Mouse (Mus musculus) midbrain, embryonic 12.5 days (tissue): ENCODE measurements around the gene Rab25. TPM values are rescaled to one million over a fixed set of nuclear protein-coding genes. Genes with fewer than 3 reads are reported as not detected.

ENCODE experiments used
- ATAC-seq: fragments of 200-750 bp; cut with Nextera tagmentation; 2 replicates; pipeline ENCODE4 v1.8.0; 2017; ENCODE audit warnings: low read depth, moderate TSS enrichment, moderate library complexity; ENCODE audit not compliant: low FRiP score
- H3K27ac ChIP-seq: fragments of 300-500 bp; sonication (generic); replicated peaks from 2 replicates; pipeline ENCODE4 v1.5.1; 2016; ENCODE audit warnings: mild to moderate bottlenecking
- H3K27me3 ChIP-seq: fragments of 300-500 bp; sonication (generic); 2 replicates; pipeline ENCODE4 v1.6.1; 2016; ENCODE audit warnings: mild to moderate bottlenecking
- H3K36me3 ChIP-seq: fragments of 300-500 bp; sonication (generic); 2 replicates; pipeline ENCODE4 v1.6.1; 2016
- H3K4me1 ChIP-seq: fragments of 300-500 bp; sonication (generic); 2 replicates; pipeline ENCODE4 v1.6.1; 2016
- H3K4me2 ChIP-seq: fragments of 300-500 bp; sonication (generic); replicated peaks from 2 replicates; pipeline ENCODE4 v1.6.1; 2016; ENCODE audit warnings: mild to moderate bottlenecking, moderate library complexity
- H3K4me3 ChIP-seq: fragments of 300-500 bp; sonication (generic); 2 replicates; pipeline ENCODE4 v1.5.1; 2016; ENCODE audit warnings: mild to moderate bottlenecking
- H3K9ac ChIP-seq: fragments of 300-500 bp; sonication (generic); replicated peaks from 2 replicates; pipeline ENCODE4 v1.6.1; 2016; ENCODE audit warnings: mild to moderate bottlenecking, moderate library complexity
- H3K9me3 ChIP-seq: fragments of 300-500 bp; sonication (generic); 2 replicates; pipeline ENCODE4 v1.6.1; 2016; ENCODE audit warnings: mild to moderate bottlenecking
- WGBS: fragments of 180-500 bp; shearing (Covaris S2); methylation state at CpG from one replicate; pipeline ENCODE4 v1.1.7; 2016; 5-methylcytosine and 5-hydroxymethylcytosine counted together
- polyA plus RNA-seq: library from polyadenylated mRNA; unstranded; fragments of >200 nt; fragmentation: Nextera tagmentation; extraction: Ambion mirVana; gene quantifications from 2 replicates; pipeline ENCODE4 v1.2.1, GENCODE M21; 2016

The Rab25 gene
- polyA plus RNA-seq, 1 experiment from 2014 or later, result 0.47 TPM

DNA sequence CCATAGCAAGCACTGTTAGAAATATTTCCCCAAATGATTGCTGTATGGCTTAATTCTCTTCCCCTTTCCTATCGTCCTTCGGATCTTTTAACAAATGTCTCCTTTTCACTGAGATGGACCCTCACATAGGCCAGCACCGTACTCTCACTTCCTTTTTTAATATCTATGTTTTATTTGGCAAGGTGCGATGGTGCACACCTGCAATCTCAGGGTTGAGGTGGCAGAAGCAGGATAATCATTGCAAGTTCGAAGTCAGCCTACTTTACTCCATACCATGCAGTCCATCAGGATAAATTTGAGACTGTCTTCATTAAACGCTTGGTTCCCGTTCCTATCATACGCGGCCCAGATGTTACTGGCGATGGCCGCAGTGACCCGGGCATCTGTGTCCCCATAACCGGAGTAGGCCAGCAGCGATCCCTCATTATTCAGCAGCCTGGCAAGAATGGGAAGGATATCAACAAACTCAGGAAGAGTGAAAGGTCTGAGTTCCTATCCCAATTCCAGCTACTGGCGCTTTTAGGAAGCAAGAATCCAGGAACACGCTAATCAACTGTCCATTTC is 4.1 kb upstream of the Rab25 start:
- H3K4me2 ChIP-seq, result peak overlapping the region; percentile 72
- 27% methylated on average over 16 of the region's 16 CpGs for WGBS
- peaks cover 27% of the 10 kb centered on the region for H3K4me1 ChIP-seq
- peaks cover 18% of the 10 kb centered on the region for H3K36me3 ChIP-seq
- peak overlapping the region; percentile 83 for H3K4me3 ChIP-seq
- no peaks in the 10 kb centered on the region for H3K9me3 ChIP-seq
- H3K27me3 ChIP-seq, result no peaks in the 10 kb centered on the region
- peak overlapping the region; percentile 91 for H3K9ac ChIP-seq
- H3K27ac ChIP-seq, result peak overlapping the region; percentile 96
- ATAC-seq, result no peak

DNA sequence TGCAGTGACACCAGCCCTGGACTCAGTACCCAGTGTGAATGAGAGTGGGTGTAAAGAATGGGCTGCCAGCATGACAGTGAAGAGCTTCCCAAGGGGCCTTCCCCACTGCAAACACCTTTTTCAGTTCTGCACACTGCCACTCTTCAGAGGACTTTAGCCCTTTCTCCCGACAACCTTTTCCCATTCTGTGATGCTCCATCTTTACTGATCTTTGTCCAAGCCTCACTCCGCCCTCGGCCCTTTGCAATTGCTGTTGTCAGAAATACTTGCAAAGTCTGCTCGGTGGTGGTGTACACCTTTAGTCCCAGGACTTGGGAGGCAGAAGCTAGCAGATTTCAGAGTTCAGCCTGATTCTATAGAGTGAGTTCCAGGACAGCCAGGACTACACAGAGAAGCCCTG is 3.5 kb upstream of the Rab25 start:
- no peak overlapping the region for H3K27ac ChIP-seq
- H3K9ac ChIP-seq, result peak overlapping the region; percentile 91; the same call in 1 of the 2 replicates
- 81% methylated on average over 4 of the region's 4 CpGs for WGBS
- peak overlapping the region; percentile 83 for H3K4me3 ChIP-seq
- peaks cover 27% of the 10 kb centered on the region for H3K4me1 ChIP-seq
- no peaks in the 10 kb centered on the region for H3K27me3 ChIP-seq
- H3K36me3 ChIP-seq, result peaks cover 12% of the 10 kb centered on the region
- ATAC-seq, result no peak
- H3K4me2 ChIP-seq, result peak overlapping the region; percentile 72
- H3K9me3 ChIP-seq, result no peaks in the 10 kb centered on the region

DNA sequence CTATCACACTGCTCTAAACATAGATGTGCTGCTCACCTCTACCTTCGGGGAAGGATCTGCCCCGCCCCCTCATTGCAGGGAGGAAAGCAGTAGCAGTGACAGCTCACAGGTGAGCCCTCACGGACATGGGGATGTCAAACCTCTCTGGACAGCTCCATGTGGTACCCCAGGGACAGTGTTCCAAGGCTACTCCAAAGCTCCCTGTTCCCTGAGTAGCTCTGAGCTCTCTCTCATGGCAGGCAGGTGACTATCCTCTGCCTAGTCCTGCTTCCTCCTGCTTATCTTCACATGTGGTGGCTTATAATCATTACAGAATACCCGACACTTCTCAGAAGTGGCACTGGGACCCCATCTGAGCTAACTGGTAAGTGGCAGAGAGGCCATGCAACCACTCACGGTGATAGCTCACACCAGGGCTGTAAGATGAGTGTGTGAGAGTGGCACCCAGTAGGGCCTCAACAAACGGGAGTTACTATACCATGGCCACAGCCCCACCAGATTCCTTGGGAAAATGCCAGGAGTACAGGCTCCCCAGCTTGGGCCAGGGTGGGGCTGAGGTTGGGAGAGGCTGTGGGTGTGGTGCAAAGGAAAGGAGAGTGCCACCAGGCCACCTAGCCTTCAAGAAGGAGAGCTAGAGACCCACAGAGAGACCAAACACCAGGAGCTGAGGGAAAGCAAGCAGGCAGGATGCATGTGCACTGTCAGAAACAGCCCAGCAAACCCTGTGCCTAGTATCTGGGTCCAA is 1.3 kb downstream of the Rab25 start:
- ATAC-seq, result no peak
- Histone ChIP-seq H3K27me3 (no peaks in the 10 kb centered on the region), H3K9ac (no peak overlapping the region), H3K4me2 (no peak overlapping the region), H3K27ac (no peak overlapping the region), H3K4me3 (no peak overlapping the region), H3K4me1 (peaks cover 6% of the 10 kb centered on the region), H3K9me3 (no peaks in the 10 kb centered on the region), H3K36me3 (no peaks in the 10 kb centered on the region)
- WGBS, result 81% methylated on average over 6 of the region's 6 CpGs

DNA sequence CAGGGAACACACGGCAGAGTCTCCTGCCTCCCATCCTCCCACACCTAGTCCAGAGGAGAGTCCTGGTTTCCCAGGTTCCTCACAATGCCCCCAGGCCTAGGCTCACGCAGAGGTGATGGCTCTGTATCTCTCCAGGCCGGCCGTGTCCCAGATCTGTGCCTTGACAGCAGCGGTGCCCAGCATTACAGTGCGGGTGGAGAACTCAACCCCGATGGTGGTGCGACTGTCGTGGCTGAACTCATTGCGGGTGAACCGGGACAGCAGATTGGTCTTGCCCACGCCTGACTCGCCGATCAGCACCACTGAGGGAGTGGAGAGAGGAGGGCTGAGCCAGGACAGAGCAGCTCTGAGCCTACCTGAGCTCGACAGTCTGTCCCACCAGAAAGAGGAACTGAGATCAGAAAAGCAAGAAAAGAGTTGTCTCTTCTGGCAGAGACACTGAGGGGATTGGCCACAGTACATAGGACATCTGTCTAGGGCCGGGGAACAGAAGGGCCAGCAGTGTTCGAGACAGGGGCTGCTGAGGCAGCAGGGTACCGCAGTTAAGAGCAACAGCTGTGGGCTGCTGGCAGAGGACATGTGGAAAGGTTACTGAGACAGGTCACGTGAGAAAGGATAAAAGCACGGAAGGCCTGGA is 3.0 kb downstream of the Rab25 start:
- Histone ChIP-seq H3K4me3 (no peak overlapping the region), H3K9ac (0 out of 2 replicates have a peak overlapping the region, but pooled peaks have one; percentile 4), H3K4me2 (no peak overlapping the region), H3K36me3 (peaks cover 9% of the 10 kb centered on the region), H3K4me1 (peaks cover 13% of the 10 kb centered on the region), H3K9me3 (no peaks in the 10 kb centered on the region), H3K27me3 (no peaks in the 10 kb centered on the region), H3K27ac (0 out of 2 replicates have a peak overlapping the region, but pooled peaks have one; percentile 7)
- ATAC-seq, result no peak
- WGBS, result 65% methylated on average over 20 of the region's 20 CpGs

DNA sequence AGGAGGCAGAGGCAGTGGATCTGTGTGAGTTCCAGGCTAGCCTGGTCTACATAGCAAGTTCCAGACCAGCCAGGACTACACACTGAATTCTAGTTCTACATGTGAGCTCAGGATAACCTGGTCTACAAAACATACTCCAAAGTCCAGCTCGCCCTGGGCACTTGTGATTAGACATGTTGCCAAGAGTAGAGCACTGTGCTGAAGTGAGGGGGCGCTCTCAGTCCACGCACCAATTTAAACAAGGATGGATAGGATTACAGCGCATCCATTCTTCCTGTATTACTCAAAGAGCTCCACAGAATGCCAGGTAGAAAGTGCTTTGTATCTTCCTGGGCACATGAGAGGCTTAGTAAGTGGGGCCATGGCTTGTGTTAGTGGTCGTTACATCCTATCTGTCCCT is 3.6 kb downstream of the Rab25 start:
- H3K36me3 ChIP-seq, result peaks cover 11% of the 10 kb centered on the region
- H3K4me2 ChIP-seq, result no peak overlapping the region
- 0 out of 2 replicates have a peak overlapping the region, but pooled peaks have one; percentile 7 for H3K27ac ChIP-seq
- no peak overlapping the region for H3K9ac ChIP-seq
- WGBS, result 40% methylated on average over 5 of the region's 5 CpGs
- no peak for ATAC-seq
- no peak overlapping the region for H3K4me3 ChIP-seq
- H3K4me1 ChIP-seq, result peaks cover 17% of the 10 kb centered on the region
- no peaks in the 10 kb centered on the region for H3K27me3 ChIP-seq
- no peaks in the 10 kb centered on the region for H3K9me3 ChIP-seq

DNA sequence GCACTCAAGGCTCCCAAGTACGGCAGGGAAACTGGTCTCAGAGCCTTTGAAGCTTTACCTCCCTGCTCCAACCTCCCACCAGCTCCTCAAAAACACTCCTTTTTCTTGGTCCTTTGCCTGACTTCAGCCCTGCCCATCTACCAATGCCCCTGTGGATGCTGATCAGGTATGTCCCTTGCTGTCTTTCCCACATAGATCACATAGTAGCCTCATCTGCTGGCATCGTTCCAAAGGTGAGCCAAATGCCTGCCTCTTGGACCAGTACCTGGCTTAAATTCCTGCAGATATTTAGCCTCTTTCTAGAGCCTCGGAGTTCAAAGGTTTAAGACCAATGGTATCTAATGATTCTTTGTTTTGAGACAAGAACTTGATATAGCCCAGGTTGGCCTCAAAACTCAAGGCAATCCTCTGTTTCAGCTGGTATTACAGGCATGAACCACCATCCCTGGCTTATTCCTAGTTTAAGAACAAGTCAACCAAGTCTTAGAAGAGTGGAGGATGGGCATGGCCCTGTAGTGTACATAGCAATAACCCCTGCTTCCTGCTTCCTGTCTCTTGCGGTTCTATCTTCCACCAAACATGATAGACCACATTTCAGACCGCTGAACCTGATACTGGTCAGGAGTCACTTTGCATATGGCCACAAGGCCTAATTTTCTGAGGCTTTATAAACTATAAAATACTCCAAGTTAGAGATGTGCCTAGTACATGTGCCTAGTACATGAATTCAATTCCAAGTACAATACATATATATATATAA is 4.3 kb downstream of the Rab25 start:
- no peak overlapping the region for H3K4me2 ChIP-seq

DNA sequence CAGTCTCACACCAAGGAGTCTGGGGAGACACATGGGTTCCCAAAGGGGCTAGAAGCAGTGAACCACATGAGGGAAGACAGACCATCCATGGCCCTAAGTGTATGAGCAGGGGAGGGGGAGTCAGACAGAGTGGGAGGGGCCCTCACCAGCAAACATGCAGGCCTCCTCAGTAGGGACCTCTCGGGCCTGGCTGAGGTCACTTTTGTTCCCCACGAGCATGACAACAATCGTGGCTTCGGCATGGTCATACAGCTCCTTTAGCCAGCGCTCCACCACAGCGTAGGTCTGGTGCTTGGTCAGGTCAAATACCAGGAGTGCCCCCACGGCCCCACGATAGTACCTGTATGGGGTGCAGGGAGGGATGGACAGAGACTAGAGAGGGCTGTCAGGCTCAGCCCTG is 4.9 kb downstream of the Rab25 start:
- H3K36me3 ChIP-seq, result peaks cover 18% of the 10 kb centered on the region
- no peak overlapping the region for H3K27ac ChIP-seq
- H3K4me3 ChIP-seq, result no peak overlapping the region
- H3K4me1 ChIP-seq, result peaks cover 28% of the 10 kb centered on the region
- 84% methylated on average over 8 of the region's 8 CpGs for WGBS
- H3K27me3 ChIP-seq, result no peaks in the 10 kb centered on the region
- no peak overlapping the region for H3K4me2 ChIP-seq
- H3K9me3 ChIP-seq, result no peaks in the 10 kb centered on the region
- ATAC-seq, result no peak
- H3K9ac ChIP-seq, result no peak overlapping the region

More for the DNA sequence above, 4.3 kb downstream of the Rab25 start:
- H3K4me3 ChIP-seq, result no peak overlapping the region
- no peak overlapping the region for H3K9ac ChIP-seq
- 75% methylated on average over 5 of the region's 5 CpGs for WGBS
- peaks cover 22% of the 10 kb centered on the region for H3K4me1 ChIP-seq
- H3K36me3 ChIP-seq, result peaks cover 11% of the 10 kb centered on the region
- ATAC-seq, result no peak
- H3K9me3 ChIP-seq, result no peaks in the 10 kb centered on the region
- H3K27me3 ChIP-seq, result no peaks in the 10 kb centered on the region
- H3K27ac ChIP-seq, result no peak overlapping the region

DNA sequence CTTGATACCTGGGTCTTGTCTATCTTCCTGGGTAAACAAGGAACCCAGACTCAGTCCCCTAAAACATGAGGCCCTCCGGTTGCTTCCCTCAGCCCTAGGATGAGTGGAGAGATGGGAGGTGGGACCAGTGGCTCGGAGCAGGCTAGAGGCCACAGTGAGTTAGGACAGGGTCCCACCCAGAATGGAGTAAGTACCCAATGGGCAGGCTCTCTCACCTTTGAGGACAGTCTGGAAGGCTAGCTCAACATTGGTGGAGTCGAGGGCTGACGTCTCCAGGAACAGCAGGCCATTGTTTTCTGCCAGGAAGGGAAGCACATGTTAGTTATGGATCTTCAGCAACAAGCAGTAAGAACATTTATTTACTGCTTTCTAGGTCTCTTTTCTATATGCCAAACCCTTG is 5.6 kb downstream of the Rab25 start:
- ATAC-seq, result no peak
- H3K27me3 ChIP-seq, result no peaks in the 10 kb centered on the region
- H3K9ac ChIP-seq, result no peak overlapping the region
- H3K36me3 ChIP-seq, result peaks cover 25% of the 10 kb centered on the region
- H3K4me1 ChIP-seq, result peaks cover 35% of the 10 kb centered on the region
- no peak overlapping the region for H3K27ac ChIP-seq
- H3K9me3 ChIP-seq, result no peaks in the 10 kb centered on the region
- no peak overlapping the region for H3K4me3 ChIP-seq
- H3K4me2 ChIP-seq, result no peak overlapping the region
- WGBS, result 82% methylated on average over 4 of the region's 4 CpGs

DNA sequence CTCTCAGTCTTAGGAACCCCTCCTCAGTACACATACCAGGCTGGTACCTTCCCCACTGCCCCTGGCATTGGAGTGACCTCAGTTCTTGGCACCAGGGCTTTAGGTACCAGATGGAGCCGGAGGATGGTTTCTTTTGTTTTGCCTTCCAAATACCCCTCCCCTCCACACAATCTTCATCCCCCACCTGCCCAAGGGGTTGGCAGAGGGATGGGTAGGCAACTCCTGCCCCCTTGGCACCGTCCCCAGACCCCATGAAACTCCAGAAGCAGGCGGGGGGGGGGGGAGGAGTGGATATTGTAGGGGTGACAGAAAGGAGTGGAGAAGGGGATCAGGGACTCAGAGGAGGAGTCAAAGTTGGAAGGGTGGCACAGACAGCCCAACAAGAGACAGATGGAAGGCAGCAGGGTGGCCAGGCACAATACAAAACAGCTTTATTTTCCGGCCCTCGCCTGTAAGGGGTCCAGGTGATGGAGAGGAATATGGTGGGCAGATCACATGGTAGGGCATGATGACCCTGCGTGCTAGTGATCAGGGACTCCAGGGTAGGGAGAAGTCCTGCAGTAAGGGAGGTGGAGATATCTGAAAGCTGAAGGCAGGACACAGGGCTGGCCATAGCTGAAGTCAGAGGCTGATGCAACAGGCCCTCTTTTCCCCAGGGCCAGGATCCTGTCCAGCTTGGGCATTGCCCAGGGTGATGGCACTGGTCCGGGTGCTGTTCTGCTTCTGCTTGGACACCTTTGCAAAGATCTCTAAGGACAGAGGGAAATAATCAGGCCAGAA is 6.3 kb downstream of the Rab25 start:
- Histone ChIP-seq H3K4me2 (no peak overlapping the region), H3K27ac (peak overlapping the region; percentile 54), H3K9ac (no peak overlapping the region)

DNA sequence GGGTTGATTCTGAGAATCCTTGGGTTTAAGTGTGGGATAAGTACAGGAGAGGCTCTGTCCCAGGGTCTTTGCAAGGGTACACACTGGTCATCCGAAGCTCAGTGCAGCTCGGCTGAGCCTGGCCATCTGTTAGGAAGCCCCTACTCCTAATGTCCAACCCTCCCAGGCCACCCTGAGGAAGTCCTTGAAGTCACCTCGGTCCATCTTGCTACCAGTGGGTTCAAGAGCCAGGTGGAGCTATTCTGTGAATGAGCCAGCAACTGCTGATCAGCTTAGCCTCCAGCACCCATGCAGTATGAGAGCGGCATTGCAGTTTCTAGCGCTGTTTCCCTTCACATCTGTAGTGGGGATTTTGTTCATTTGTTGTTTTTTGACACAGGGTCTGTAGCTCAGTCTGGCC is 8.0 kb downstream of the Rab25 start:
- Histone ChIP-seq H3K36me3 (peaks cover 45% of the 10 kb centered on the region), H3K27ac (peak overlapping the region; percentile 65), H3K9ac (peak overlapping the region; percentile 40), H3K4me3 (no peak overlapping the region), H3K4me1 (peaks cover 59% of the 10 kb centered on the region), H3K27me3 (no peaks in the 10 kb centered on the region), H3K4me2 (peak overlapping the region; percentile 12; the same call in 1 of the 2 replicates), H3K9me3 (no peaks in the 10 kb centered on the region)
- no peak for ATAC-seq
- 48% methylated on average over 5 of the region's 5 CpGs for WGBS

More for the DNA sequence above, 6.3 kb downstream of the Rab25 start:
- WGBS, result 71% methylated on average over 7 of the region's 7 CpGs
- H3K9me3 ChIP-seq, result no peaks in the 10 kb centered on the region
- H3K4me3 ChIP-seq, result no peak overlapping the region
- no peak for ATAC-seq
- H3K27me3 ChIP-seq, result no peaks in the 10 kb centered on the region
- H3K4me1 ChIP-seq, result peaks cover 42% of the 10 kb centered on the region
- H3K36me3 ChIP-seq, result peaks cover 31% of the 10 kb centered on the region

DNA sequence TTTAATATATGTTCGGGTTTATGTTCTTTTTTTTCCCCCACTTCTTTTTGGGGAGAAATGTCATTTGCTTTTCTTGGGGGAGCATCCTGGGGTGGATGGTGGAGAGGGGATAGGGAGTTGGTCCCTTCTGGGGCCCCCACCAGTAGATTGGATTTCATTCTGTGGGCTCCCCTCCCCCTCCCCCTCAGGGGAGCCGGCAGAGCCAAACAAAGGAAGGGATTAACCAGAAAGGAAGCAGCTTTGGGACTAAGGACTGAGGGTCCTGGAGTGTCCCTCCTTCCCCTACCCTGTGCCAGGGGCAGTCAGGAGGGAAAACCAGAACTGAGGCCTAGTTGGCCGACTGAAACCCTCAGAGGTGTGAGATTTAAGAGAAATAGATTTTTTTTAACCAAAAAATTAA is 8.7 kb downstream of the Rab25 start:
- Histone ChIP-seq H3K36me3 (peaks cover 45% of the 10 kb centered on the region), H3K9ac (peak overlapping the region; percentile 31; the same call in 1 of the 2 replicates), H3K27me3 (no peaks in the 10 kb centered on the region), H3K9me3 (no peaks in the 10 kb centered on the region), H3K27ac (peak overlapping the region; percentile 65), H3K4me1 (peaks cover 66% of the 10 kb centered on the region), H3K4me2 (peak overlapping the region; percentile 37), H3K4me3 (peak overlapping the region; percentile 21)
- WGBS, result 4% methylated on average over 3 of the region's 3 CpGs
- ATAC-seq, result peak; percentile 61
